Mouse (Mus musculus) layer of hippocampus, postnatal 25 days (tissue): ENCODE results near the gene Fam189a2. TPM values are rescaled to one million over a fixed set of nuclear protein-coding genes. Genes with fewer than 3 reads are reported as not detected.
A peak's percentile ranks its signal among the peaks of the same experiment; 100 is the strongest.

ENCODE experiments used
- DNase-seq, 2 experiments: peaks; one replicate each; pipeline ENCODE4 v3.0.0; 2022; ENCODE audit warnings: mixed read lengths in 2 of 2, low spot score in 1 of 2; ENCODE audit errors: extremely low spot score in 1 of 2
- total RNA-seq, 2 experiments: library from RNA; stranded (reverse); gene quantifications; 2 replicates each; pipeline ENCODE4 v1.2.3; 2021

Fam189a2 gene
- 1 to 10 TPM; 8.8 to 9.4 TPM for total RNA-seq

DNA sequence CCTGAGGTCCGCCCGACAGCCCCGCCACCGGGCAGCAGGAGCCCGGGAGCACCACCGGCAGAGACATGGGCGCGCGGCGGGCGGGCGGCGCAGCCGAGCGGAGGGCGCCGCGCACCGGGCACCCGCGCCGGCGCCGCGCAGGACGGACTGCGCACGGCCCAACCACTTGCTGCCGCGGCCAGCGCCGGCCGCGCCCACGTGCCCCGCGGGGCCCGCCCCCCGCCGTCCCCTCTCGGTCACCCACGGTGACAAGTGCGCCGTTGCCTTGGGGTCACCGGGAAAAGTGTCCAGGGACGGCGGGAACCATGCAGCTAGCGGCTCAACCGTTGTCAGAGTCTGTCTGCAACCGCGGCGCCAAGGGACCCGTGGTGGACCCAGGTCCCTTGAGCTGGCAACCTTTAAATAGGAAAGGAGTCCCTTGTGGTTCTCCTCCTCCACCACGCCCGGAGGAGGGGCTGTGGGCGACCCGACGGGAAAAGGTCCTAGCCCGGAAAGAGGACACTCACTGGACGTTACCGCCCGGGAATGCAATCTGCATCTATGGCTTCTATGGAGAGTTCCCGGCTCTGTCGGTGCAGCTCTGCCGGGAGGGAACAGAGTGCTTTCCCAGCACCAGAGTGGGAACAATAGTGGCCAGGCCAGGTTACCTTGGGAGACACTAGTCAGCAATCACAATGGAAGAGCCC is at the start of gene Fam189a2:
Gene Fam189a2 (minus strand): TSS at position 149 of the 686 bp plus-strand sequence.
- peak in 1 of 2 experiments; percentile 25 for DNase-seq

DNA sequence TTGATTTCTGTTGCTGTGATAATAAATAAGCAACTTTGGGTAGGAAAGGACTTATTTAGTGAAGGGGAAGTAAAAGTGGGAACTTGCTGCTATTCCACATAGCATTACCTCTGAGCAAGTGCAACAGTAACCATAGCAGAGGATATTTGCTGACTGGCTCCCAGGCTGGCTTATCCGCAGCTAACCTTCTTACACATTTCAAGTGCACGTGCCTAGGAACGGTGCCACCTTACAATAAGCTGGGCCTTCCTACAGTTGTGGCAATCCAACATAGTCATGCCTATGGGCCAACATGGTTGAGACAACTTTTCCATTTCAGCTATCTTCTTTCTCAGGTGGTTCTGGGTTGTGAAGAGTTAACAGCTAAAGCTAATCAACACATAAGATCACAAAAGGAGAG is 46.8 kb upstream of the Fam189a2 start:
- DNase-seq = no peak

DNA sequence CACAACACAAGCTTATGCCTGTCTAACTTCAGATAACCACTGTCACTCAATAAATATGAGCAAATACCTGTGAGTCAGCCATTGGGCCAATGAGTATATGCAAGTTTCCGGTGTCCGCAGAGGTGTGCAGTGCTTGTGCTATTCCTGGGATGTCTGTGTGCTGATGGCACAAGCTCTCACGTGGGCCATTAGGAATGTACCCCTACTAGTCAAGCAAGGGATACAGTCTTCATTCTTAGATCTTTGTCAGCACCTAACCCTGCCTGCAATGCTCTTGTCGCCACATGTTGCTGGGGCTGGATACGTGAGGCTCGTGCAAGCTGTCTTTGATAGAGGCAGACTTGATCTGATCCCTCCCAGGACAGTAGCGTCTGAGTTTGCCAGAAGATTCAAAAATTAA is 45.7 kb upstream of the Fam189a2 start:
- DNase-seq = no peak

DNA sequence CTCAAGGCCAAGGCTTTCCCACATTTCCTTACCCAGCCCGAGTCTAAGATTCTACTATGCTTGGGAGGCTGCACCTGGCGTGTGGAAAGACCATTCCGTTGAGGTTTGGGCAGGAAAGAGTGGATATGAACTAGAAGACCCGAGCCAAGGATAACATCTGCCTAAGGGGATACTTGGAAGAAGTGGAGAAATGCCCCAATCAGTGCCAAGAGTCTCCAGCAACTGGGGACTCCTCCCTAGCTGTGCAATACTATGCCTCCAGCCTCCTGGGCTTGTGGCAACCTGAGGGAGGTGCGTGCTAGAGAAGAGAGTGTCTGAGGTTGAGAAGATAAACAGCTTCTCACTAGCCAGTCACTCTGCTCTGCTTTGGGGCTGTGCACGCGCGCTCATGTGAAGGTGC is 45.1 kb upstream of the Fam189a2 start:
- DNase-seq = no peak

DNA sequence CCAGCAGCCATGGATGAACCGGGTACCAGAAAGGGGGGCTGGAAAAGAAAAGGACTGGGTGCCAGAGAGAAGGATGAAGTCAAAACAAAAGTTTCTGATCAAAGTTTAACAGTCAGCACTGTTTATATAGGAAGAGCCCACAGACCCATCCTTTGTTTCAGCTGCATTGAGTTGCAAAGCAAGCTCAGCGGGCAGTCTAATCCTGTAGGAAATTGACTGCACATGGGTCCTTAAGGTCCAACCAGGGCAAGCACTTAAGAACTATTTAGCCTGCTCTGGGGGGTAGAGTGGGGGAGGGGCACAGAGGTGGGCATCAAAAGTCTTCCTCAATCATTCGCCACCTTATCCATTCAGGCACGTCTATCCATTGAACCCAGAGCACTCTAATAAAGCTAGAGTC is 42.3 kb upstream of the Fam189a2 start:
- DNase-seq = no peak

DNA sequence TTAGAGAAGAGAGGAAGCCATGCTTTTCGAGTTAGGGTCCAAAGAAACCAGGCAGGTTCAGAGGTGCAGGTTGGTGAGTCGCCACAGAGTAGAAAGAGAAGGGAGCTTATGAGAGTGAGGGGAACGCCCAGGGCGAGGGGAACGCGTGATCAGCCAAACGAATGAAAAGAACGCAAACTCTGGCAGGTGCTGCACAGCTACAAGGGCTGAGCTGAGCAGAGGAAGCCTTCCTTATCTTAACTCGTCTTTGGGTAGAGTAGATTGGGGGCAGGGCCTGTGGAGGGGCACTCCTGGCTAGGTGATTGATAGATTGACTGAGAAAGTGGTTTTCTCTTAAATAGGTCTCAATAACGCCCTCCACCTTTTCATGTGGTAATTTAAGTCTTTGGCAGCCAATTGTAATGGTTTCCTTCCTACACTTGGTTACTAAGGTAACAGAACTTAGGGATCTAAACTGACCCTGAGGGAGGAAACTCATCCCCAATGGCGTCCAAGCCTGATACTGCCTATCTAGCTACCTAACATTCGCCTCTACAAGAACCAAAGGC is 33.6 kb upstream of the Fam189a2 start:
- no peak for DNase-seq

DNA sequence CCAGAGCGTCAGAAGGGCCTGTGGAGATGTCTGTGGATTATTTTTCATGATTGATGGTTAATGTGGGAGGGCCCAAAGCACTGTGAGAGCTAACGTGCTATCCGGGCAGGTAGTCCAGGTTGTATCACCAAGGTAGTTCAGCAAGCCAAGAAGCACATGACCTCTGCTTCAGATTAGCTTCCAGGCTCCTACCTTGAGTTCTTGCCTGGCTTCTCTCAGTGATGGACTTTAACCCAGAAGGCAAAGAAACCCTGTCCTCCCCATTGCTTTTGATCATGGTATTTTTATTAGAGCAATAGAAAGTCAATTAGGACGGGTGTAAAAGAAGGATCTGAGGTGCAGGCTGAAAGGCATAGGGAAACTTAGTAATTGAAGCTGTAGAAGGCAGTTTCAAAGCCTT is 32.8 kb upstream of the Fam189a2 start:
- DNase-seq = no peak

DNA sequence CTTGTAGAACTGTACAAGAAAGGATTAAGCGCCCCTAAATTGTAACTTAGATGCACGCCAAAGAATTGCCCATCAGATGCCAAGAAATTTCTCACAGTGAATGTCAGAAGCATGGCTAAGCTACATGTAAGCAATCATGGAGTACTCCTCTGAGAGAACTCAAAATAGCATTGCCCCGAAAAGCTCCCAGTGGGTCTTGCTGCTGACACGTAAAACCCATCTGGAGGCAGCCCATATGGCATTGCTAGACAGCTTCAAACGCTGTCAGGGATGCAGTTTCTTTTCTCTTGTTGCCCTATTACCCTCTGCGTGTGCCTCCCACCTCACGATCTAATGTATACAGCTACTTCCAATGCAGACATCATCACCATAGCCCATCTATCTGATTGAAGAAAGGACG is 28.0 kb upstream of the Fam189a2 start:
- DNase-seq = no peak

DNA sequence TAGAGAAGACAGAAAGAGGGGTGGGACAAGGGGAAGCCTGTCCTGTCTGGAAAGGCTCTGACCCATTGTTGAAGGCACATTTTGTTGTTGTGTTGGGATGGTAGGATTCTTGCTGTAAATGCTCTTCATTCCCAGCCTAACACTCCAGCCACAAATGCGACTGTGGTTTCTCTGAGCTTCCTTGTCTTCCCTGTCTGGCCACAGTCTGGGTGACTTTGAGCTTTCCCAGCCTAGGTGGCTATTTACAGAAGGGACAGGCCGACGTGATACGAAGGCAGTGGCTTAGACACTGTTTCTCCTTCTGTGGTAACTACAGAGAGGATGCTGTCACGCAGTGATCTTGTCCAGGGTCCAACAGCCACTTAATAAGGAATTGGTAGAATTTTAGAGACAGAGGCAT is 27.2 kb upstream of the Fam189a2 start:
- no peak for DNase-seq

DNA sequence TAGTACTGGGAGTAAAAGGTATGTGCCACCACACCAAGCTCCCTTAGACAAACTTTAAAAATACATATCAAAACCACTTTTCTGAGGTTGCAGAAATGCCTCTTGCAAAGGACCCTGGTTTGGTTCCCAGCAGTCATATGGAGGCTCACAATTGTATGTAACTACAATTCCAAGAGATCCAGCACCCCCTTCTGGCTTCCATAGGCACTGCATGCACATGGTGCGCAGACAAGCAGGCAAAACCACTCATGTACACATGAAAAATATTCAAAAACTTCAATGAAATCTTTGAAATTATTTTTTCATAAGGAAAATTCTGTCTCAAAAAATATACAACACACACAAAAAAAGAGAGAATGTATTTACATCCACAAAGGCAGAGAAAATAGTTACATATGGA is 26.1 kb upstream of the Fam189a2 start:
- no peak for DNase-seq

DNA sequence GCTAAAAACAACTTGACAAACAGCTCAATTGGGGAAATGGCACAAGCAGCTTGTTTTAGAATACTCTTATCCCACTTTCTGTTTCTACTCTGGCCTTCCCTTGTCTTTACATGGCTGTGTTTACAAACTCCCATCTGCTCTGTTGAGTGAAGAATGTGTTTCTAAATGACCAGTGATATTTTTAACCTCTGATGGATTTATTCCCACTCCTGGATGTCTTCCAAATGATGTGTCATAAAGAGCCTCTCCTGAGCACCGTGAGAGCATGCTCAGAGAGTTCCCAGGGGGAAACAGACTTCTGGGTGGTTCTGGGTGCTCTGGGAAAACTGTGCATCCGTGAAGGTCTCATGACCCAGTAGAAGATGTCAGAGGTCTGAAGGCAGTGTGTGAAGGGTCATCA is 24.1 kb upstream of the Fam189a2 start:
- no peak for DNase-seq

DNA sequence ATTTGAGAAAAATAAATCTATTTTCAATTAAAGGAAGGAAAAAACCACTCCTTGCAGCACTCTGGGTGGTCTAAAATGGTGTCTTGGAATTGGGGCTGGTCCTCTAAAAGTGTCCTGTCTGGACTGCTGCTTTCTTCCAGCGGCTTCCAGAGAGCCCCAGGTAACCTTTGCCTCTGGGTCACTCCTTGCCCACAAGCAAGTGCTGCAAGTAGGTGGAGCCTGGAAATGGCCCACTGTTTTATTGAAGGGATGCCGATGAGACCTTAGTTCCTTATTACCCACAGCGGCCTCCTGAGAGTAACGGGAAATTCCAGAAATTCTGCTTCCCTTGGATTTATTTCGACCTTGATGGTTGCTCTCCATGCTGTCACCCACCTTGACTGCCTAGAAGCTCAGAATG is 23.4 kb upstream of the Fam189a2 start:
- DNase-seq = no peak

DNA sequence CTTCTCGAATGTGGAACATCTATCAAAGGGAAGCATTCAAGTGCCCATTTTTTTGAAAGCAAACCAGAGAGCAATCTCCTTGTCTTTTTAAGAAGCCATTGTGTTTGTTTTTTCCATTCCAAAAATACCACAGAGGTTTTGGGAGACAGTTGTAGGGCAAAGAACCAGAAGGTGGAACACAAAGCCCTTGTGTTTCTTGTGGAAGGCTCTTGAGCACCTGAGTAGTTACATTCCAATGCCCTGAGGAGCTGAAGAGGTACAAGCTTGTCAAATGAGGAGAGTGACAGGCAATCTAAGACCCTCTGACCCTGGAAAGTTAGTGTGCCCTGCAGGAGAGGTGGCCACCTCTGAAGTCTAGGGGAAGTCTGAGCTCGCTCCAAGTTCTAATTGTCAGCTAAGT is 19.7 kb upstream of the Fam189a2 start:
- DNase-seq = no peak

DNA sequence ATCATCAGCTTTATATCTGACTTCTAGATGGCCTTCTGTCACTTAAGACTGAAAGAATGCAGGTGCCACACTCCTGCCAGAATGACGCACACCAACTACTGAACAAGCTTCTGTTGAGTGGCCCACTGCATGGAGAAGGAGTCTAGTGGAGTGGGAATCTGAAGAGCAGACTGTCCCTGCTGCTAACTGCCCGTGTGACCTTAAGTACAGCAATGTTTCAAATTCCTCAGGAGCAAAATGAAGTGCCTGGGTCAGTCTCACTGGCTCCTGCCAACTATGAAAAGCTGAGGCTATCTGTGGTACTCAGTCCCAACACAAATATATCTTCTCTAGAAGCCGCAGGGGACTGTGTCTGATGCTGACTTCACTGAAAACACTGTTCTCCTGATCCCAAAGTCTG is 18.5 kb upstream of the Fam189a2 start:
- DNase-seq = no peak

DNA sequence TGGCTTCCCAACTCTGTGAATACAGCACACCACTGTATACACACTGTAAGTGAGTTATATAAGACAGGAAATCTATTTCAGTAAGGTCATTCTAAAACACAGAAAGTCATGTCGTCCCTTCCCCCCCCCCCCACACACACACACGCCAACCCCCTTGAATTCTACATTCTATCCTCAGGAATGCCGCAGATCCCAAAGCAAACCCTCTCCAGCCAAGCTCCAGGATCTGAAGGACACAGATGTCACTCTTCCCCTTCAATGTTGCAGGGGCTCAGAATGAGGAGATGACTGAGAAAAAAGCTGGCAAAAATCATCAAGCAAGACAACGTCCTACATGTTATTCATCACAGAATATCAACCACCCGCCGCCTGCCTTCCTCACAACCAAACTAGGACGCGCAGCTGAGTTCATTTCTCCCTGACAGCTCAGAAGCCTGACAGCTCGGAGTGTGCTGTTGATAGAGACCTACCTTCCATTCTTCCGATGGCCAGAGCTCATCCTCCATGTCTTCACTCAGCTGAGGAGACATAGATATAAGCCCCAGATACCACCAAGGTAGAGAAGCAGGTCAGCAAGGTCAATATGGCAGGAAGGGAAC is 15.7 kb upstream of the Fam189a2 start:
- DNase-seq = no peak

DNA sequence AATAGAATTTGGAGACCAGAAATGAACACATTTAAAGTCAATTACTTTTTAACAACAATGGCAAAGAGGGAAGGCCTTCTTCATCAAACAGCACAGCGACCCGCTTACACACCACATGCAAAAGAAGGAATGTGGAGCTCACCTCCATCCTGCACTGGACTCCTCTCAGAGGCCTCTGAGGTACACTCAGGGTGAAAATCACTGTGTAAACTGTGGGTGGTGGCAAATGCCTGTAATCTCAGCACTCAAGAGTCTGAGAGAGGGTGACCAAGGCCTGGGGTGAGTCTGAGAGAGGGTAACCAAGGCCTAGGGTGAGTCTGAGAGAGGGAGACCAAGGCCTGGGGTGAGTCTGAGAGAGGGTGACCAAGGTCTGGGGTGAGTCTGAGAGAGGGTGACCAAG is 11.6 kb upstream of the Fam189a2 start:
- DNase-seq = no peak

DNA sequence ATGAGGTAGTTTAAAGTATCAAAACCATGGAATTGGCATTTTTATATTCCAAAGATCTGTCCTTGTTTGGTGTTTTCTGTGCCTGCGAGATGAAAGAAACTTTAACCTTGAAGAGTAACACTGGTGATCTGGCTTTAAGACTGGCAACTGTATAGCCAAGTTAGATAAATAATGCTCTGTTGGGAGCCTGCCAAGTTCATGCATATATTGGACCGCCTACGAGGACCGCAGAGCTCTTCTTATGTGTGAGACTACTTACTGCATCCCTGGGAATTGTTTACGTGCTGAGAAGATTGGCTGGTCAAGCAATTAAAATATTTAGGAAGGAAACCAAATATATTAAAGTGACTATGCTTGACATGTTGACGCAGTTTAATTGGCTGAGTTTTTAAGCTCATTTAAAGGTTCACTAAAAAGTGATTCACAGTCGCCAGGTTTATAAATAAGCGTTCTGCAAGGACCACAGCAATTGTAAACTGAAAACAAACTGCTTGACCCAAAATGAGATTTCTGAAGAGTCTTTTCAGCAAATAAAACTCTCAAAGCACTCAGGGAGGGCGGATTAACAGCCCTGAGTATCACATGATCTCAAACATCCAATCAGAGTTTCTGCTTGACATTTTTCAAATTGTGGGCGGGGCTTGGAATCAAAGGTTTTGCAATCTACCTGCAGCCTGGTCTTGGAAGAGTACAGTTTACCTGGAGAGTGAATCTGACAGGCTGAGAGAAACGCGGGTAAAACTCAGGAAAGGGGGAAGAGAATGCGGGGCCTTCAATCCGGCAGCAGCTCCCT is 8.4 kb upstream of the Fam189a2 start:
- no peak for DNase-seq

DNA sequence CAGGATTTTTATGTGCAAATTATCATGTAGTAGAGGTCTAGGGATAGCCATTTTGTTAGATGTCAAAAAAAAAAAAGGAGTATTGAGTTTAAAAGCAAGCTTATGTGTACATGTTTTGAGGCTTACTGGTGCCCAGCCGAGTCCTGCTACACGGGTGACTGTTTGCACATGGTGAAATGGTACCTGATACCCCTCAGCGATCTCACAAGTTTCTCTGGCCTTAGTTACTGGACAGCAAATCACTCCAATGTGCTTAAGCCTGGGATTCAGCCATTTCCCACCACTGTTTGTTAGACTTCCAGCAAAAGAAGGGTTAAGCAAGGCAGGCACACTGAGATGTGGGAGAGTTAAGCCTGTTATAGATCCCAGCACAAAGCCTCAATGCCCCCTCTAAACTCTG is 3.5 kb upstream of the Fam189a2 start:
- DNase-seq = no peak

DNA sequence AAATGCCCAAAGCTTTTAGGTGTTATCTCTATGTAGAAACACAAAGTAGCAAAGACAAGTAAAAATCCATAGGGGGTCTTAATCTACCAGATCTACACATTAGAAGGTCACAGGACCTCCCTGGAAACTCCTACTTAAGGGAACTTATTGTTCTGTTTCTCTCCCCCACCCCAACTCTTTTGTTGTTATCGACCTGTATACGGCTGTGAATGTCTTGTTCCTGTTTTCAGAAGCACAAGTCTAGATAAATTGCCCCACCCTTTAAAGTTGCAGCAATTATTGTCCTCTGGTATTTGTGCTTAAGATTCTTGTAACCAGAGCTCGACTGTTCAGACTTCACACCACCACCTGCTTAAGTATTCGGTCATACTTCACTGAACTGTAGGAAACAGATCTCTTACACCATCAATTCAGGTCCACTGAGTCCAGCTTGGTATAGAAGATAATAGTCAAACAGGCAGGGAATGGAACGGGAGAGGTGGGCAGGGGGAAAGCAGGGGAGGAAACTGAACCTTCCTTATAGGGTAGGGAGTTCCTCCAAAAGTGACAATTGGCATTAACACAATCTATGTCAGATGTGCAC is 1.9 kb upstream of the Fam189a2 start:
- DNase-seq = no peak

DNA sequence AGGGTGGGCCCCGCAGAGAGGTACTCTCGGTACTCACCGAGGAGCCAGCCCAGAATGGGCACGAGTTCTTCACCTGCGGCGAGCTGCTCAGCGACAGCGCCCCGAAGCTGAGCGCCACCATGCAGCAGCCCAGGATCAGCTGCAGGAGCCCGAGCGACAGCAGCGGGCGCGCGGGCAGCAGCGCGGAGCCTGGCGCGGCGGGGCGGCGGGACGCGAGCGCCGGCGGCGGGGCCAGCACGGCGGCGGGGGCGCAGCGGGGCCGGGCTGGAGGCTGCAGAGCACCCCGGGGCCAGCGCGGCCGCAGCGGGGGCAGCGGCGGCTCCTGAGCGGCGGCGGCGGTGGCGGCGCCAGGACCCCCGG is 328 bp downstream of the Fam189a2 start:
- DNase-seq = peak; percentile 22 to 42
